ENCODE assay signal across 9 mouse cellular contexts in the genomic region with DNA sequence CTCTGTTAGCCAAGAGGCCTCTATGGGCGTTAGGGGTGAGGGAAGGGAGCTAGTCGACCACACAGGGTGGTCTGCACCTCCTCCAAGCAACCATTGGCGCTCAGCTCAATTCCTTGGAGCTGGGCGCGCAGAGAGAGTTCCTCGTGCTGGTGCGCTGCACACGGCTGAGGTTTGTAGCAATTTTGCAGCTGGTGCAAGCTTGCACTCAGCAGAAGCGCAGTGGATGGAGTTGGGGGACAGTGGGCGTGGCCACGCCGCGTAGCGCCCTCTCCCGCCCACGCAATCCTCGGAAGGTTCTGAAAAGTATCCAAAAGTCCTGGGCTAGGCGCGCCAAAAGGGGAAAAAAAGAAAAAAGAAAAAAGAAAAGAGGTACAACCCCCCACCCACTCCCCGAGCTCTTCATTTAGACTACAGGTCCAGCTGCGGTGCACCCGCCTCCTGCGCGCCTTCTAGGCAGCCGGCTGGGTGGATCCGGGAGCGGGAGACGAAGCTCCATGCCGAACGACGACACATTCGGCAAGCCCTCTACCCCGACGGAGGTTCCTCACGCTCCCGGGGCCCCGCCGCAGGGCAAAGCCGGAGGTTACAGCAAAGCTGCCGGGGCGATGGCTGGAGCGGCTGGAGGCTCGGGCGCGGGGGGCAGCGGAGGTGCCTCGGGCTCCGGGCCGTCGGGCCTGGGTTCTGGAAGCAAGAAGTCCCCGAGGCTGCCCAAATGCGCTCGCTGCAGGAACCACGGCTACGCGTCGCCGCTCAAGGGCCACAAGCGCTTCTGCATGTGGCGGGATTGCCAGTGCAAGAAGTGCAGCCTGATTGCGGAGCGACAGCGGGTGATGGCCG. TPM values are rescaled to one million over a fixed set of nuclear protein-coding genes. Genes with fewer than 3 reads are reported as not detected.
DNase-seq lines count a peak whose midpoint lies in the region; ATAC-seq lines count a peak whose summit lies in the region.
"Had no signal": no experiment of that assay in that cellular context is flagged by ENCODE, and none has a peak within 500 bp of the region (broad histone marks: within the 10 kb centered on the region; RNA-seq: fewer than 3 reads in every experiment).

Gene Dmrt1 (plus strand): TSS at position 259 of the 837 bp plus-strand sequence.

- no peak for DNase-seq in lung, postnatal 36 days
- DNase-seq in forebrain, embryonic 10.5 days (ENCODE audit: extremely low spot score, low spot score) = peak; percentile 47
- peak; percentile 2 for DNase-seq in kidney, postnatal 14 days
- DNase-seq in lung, postnatal 14 days = no peak
- no peak for DNase-seq in adipocyte (ENCODE audit: low spot score)
- DNase-seq in gastrocnemius, adult 18-20 months (ENCODE audit: low spot score) = no peak

- under 1% methylated on average over 64 of the region's 64 CpGs for WGBS in lung, embryonic 16.5 days
- under 1% methylated on average over 64 of the region's 64 CpGs for whole genome bisulfite sequencing in forebrain, embryonic 10.5 days
- under 1% methylated on average over 64 of the region's 64 CpGs for WGBS in neural tube, embryonic 12.5 days

- H3K4me2 ChIP-seq in lung, embryonic 16.5 days (ENCODE audit: low read depth, low read length) = peak within 1 kb of the TSS; percentile 40
- H3K4me2 ChIP-seq in neural tube, embryonic 12.5 days (replicated peaks) = peak within 1 kb of the TSS; percentile 52

- H3K27ac ChIP-seq in lung, embryonic 16.5 days (ENCODE audit: low read length) = no peak within 1 kb of the TSS
- H3K27ac ChIP-seq in forebrain, embryonic 10.5 days = no peak within 1 kb of the TSS
- H3K27ac ChIP-seq in neural tube, embryonic 12.5 days = no peak within 1 kb of the TSS
- H3K27ac ChIP-seq: macrophage had no signal

- peaks cover 11% of the 10 kb centered on the region for H3K4me1 ChIP-seq in lung, embryonic 16.5 days (replicated peaks; ENCODE audit: control insufficient read depth, insufficient read depth, low read length)
- H3K4me1 ChIP-seq in forebrain, embryonic 10.5 days = peaks cover 19% of the 10 kb centered on the region
- peaks cover 15% of the 10 kb centered on the region for H3K4me1 ChIP-seq in neural tube, embryonic 12.5 days

- H3K4me3 ChIP-seq in lung, embryonic 16.5 days (ENCODE audit: low read length) = peak within 1 kb of the TSS; percentile 32
- H3K4me3 ChIP-seq in forebrain, embryonic 10.5 days = peak within 1 kb of the TSS; percentile 45
- H3K4me3 ChIP-seq in neural tube, embryonic 12.5 days = peak within 1 kb of the TSS; percentile 25

- ATAC-seq in lung, embryonic 16.5 days (ENCODE audit: low read depth) = no peak
- no peak for ATAC-seq in neural tube, embryonic 12.5 days (ENCODE audit: low FRiP score, low read depth)

- peaks cover 3% of the 10 kb centered on the region; the same call in 1 of the 2 replicates for H3K9me3 ChIP-seq in lung, embryonic 16.5 days (ENCODE audit: control insufficient read depth, low read length)
- peaks cover 9% of the 10 kb centered on the region; the same call in 1 of the 2 replicates for H3K9me3 ChIP-seq in forebrain, embryonic 10.5 days
- no peaks in the 10 kb centered on the region for H3K9me3 ChIP-seq in neural tube, embryonic 12.5 days

- no peak within 1 kb of the TSS for H3K9ac ChIP-seq in lung, embryonic 16.5 days (ENCODE audit: low read length)
- no peak within 1 kb of the TSS for H3K9ac ChIP-seq in neural tube, embryonic 12.5 days

- peaks cover 84% of the 10 kb centered on the region for H3K27me3 ChIP-seq in lung, embryonic 16.5 days (ENCODE audit: control insufficient read depth, insufficient read depth, low read depth, low read length)
- peaks cover 83% of the 10 kb centered on the region for H3K27me3 ChIP-seq in forebrain, embryonic 10.5 days (ENCODE audit: poor library complexity, severe bottlenecking)
- H3K27me3 ChIP-seq in neural tube, embryonic 12.5 days (replicated peaks) = peaks cover 65% of the 10 kb centered on the region

- no peaks in the 10 kb centered on the region for H3K36me3 ChIP-seq in lung, embryonic 16.5 days (ENCODE audit: control insufficient read depth, insufficient read depth, low read length)
- H3K36me3 ChIP-seq in forebrain, embryonic 10.5 days (replicated peaks) = no peaks in the 10 kb centered on the region
- H3K36me3 ChIP-seq in neural tube, embryonic 12.5 days = no peaks in the 10 kb centered on the region

RNA-seq across cellular contexts. Expression of gene Dmrt1, which starts in this region (rescaled TPM):
- not detected in 2 replicates for polyA plus RNA-seq in lung, embryonic 16.5 days (2015; fragmentation: Nextera tagmentation; extraction: Ambion mirVana)
- 0.53 and 0.61 TPM in 2 replicates for polyA plus RNA-seq in forebrain, embryonic 10.5 days (2016; fragmentation: Nextera tagmentation; extraction: Ambion mirVana)
- polyA plus RNA-seq in neural tube, embryonic 12.5 days (2016; fragmentation: Nextera tagmentation; extraction: Ambion mirVana) = 0.11 and 0.27 TPM in 2 replicates
- total RNA-seq in gastrocnemius, adult 18-20 months (2021) = not detected
- polyA plus RNA-seq: macrophage had no signal

Comparison
In these comparisons a context has a peak if more than half of its experiments do, and no peak if none do; other contexts are left out.
1. Peak in DNase-seq and H3K4me3 ChIP-seq in forebrain, embryonic 10.5 days; RNA of the gene not detected or under 1 TPM.